ENCODE assay signal across 8 mouse cellular contexts in the genomic region with DNA sequence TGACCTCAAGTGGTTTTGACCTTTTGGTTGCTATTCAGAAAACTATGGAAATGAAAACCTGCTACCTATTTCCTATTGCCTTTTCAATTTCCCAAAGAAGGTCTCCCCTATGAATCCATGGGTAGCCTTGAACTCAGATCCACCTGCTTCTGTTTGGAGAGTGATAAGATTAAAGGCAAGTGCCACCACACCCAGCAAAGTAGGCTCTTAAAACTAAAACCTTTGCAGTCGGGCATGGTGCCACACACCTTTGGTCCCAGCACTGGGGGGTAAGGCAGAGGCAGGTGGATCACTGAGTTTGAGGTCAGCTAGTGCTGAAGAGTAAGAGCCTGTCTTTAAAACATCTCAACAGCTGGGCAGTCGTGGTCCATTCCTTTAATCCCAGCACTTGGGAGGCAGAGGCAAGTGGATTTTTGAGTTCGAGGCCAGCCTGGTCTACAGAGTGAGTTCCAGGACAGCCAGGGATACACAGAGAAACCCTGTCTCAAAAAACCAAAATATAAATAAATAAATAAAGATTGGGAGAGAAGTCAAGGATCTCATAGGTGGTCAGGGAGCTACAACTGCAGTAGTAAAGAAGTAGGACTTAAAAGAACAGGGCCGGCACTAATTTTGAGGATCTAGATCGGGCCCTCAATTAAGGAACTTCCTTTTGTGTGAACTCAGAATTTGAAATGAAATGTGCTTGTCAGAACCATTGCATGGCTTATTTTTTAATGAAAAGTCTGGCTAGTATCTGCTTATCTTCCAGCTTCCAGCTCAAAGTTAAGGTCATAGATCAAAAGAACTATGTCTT. TPM values are rescaled to one million over a fixed set of nuclear protein-coding genes. Genes with fewer than 3 reads are reported as not detected.
DNase-seq lines count a peak whose midpoint lies in the region; ATAC-seq and TF ChIP-seq lines count a peak whose summit lies in the region.

No protein-coding gene starts in this region.

- no peaks in the 10 kb centered on the region for H3K9me3 ChIP-seq in ES-Bruce4 (replicated peaks; ENCODE audit: control insufficient read depth, insufficient read depth, low read length, poor library complexity, severe bottlenecking)
- no peaks in the 10 kb centered on the region for H3K9me3 ChIP-seq in hindbrain, embryonic 12.5 days (replicated peaks)
- no peaks in the 10 kb centered on the region for H3K9me3 ChIP-seq in limb, embryonic 14.5 days (ENCODE audit: control insufficient read depth, low read length)

- H3K4me2 ChIP-seq in hindbrain, embryonic 12.5 days (replicated peaks) = peak overlapping the region; percentile 73
- peak overlapping the region; percentile 85; the same call in 1 of the 2 replicates for H3K4me2 ChIP-seq in limb, embryonic 14.5 days (replicated peaks; ENCODE audit: low read depth, low read length, severe bottlenecking)

- no peak overlapping the region for H3K27ac ChIP-seq in ES-Bruce4 (ENCODE audit: insufficient read depth, low read length)
- no peak overlapping the region for H3K27ac ChIP-seq in hindbrain, embryonic 12.5 days
- no peak overlapping the region for H3K27ac ChIP-seq in limb, embryonic 14.5 days (replicated peaks; ENCODE audit: low read depth, low read length)

- WGBS in hindbrain, embryonic 12.5 days = 82% methylated on average over 5 of the region's 5 CpGs
- WGBS in limb, embryonic 14.5 days = 80% methylated on average over 5 of the region's 5 CpGs

- H3K27me3 ChIP-seq in ES-Bruce4 (ENCODE audit: control insufficient read depth, insufficient read depth, low read length, poor library complexity, severe bottlenecking) = no peaks in the 10 kb centered on the region
- H3K27me3 ChIP-seq in hindbrain, embryonic 12.5 days = no peaks in the 10 kb centered on the region
- no peaks in the 10 kb centered on the region for H3K27me3 ChIP-seq in limb, embryonic 14.5 days (ENCODE audit: control insufficient read depth, insufficient read depth, low read length)

- no peak for TF ChIP-seq EP300 in ES-Bruce4 (IDR thresholded peaks at IDR 0.05; ENCODE audit: insufficient read depth, low read depth, low read length)

- no peak for TF ChIP-seq CTCF in ES-Bruce4 (IDR thresholded peaks at IDR 0.05; ENCODE audit: low read depth, low read length)

- 0 out of 2 replicates have a peak overlapping the region, but pooled peaks have one; percentile 1 for H3K9ac ChIP-seq in ES-Bruce4 (ENCODE audit: low read depth, poor library complexity, severe bottlenecking)
- H3K9ac ChIP-seq in hindbrain, embryonic 12.5 days = no peak overlapping the region
- H3K9ac ChIP-seq in limb, embryonic 14.5 days (ENCODE audit: low read depth, low read length, severe bottlenecking) = 0 out of 2 replicates have a peak overlapping the region, but pooled peaks have one; percentile 70

- H3K4me3 ChIP-seq in ES-Bruce4 (ENCODE audit: low read depth, low read length) = peak overlapping the region; percentile 36
- H3K4me3 ChIP-seq in hindbrain, embryonic 12.5 days = peak overlapping the region; percentile 78; the same call in 1 of the 2 replicates
- peak overlapping the region; percentile 7; the same call in 1 of the 2 replicates for H3K4me3 ChIP-seq in limb, embryonic 14.5 days (replicated peaks; ENCODE audit: low read length)

- no peaks in the 10 kb centered on the region for H3K4me1 ChIP-seq in ES-Bruce4 (ENCODE audit: control insufficient read depth, insufficient read depth, low read length)
- peaks cover 14% of the 10 kb centered on the region for H3K4me1 ChIP-seq in hindbrain, embryonic 12.5 days
- peaks cover 7% of the 10 kb centered on the region for H3K4me1 ChIP-seq in limb, embryonic 14.5 days (ENCODE audit: control insufficient read depth, insufficient read depth, low read length)

- peaks cover 27% of the 10 kb centered on the region for H3K36me3 ChIP-seq in ES-Bruce4 (ENCODE audit: control insufficient read depth, insufficient read depth, low read length, poor library complexity, severe bottlenecking)
- peaks cover 12% of the 10 kb centered on the region for H3K36me3 ChIP-seq in hindbrain, embryonic 12.5 days
- peaks cover 14% of the 10 kb centered on the region for H3K36me3 ChIP-seq in limb, embryonic 14.5 days (ENCODE audit: control insufficient read depth, insufficient read depth, low read length)

- ATAC-seq in cerebellum, adult (ENCODE audit: insufficient number of reproducible peaks, low FRiP score, low TSS enrichment) = no peak
- no peak for ATAC-seq in hindbrain, embryonic 12.5 days (ENCODE audit: low FRiP score)
- ATAC-seq in limb, embryonic 14.5 days (ENCODE audit: low FRiP score, low read depth) = no peak

- TF ChIP-seq POLR2A in ES-Bruce4 (IDR thresholded peaks at IDR 0.05; ENCODE audit: insufficient read depth, low read length) = no peak
- TF ChIP-seq POLR2A in limb, embryonic 14.5 days (IDR thresholded peaks at IDR 0.05; ENCODE audit: borderline replicate concordance, extremely low read depth, insufficient read depth, insufficient read length) = no peak

- DNase-seq in cerebellum, adult 11-12 months = peak; percentile 22
- no peak for DNase-seq in limb, embryonic 14.5 days (ENCODE audit: low spot score)
- peak; percentile 38 to 50 for DNase-seq in spleen, postnatal 14 days (ENCODE audit: low spot score in 2 of 2)
- no peak for DNase-seq in T-cell, adult 2 months (ENCODE audit: low spot score)
- DNase-seq in embryo, embryonic 9.5 days (ENCODE audit: extremely low spot score) = no peak

RNA-seq across cellular contexts. Expression of a gene that starts 1.9 kb away (rescaled TPM):
- 118 and 141 TPM in 2 replicates for polyA plus RNA-seq in ES-Bruce4 (2011; ENCODE audit: insufficient read depth, insufficient read length, low read depth, missing spikeins)
- polyA plus RNA-seq in hindbrain, embryonic 12.5 days (2016; fragmentation: Nextera tagmentation; extraction: Ambion mirVana) = 44.4 and 55.4 TPM in 2 replicates
- 28.6 and 33.6 TPM in 2 replicates for polyA plus RNA-seq in limb, embryonic 14.5 days (2012; rRNA removed)
- polyA plus RNA-seq in limb, embryonic 14.5 days (2014; fragmentation: Nextera tagmentation; extraction: Ambion mirVana) = 33.4 and 33.8 TPM in 2 replicates

RNA-seq across cellular contexts. Expression of a gene that starts 33.0 kb away (rescaled TPM):
- 37.6 and 42.4 TPM in 2 replicates for polyA plus RNA-seq in ES-Bruce4 (2011; ENCODE audit: insufficient read depth, insufficient read length, low read depth, missing spikeins)
- 15.6 and 17.2 TPM in 2 replicates for polyA plus RNA-seq in hindbrain, embryonic 12.5 days (2016; fragmentation: Nextera tagmentation; extraction: Ambion mirVana)
- polyA plus RNA-seq in limb, embryonic 14.5 days (2012; rRNA removed) = 98.1 and 141 TPM in 2 replicates
- polyA plus RNA-seq in limb, embryonic 14.5 days (2014; fragmentation: Nextera tagmentation; extraction: Ambion mirVana) = 16.0 and 17.6 TPM in 2 replicates

Comparison
In these comparisons a context has a peak if more than half of its experiments do, and no peak if none do; other contexts are left out.
1. DNase-seq: peak in cerebellum, adult 11-12 months (single experiment) and spleen, postnatal 14 days (2 of 2); none in limb, embryonic 14.5 days (single experiment), T-cell, adult 2 months (single experiment) and embryo, embryonic 9.5 days (single experiment).
2. H3K4me3 ChIP-seq: peak in every context shown above with its lines; median percentile 78 in hindbrain, embryonic 12.5 days; 36 in ES-Bruce4; 7 in limb, embryonic 14.5 days.